Mouse (Mus musculus): ENCODE measurements at regions not wholly inside any gene's neighbourhood (a gene's known extent, or its start where the extent isn't known, plus 50 kb on each side); places are given as distances from the start of the nearest gene placed in this dataset.
A peak's percentile ranks its signal among the peaks of the same experiment; 100 is the strongest.

DNA sequence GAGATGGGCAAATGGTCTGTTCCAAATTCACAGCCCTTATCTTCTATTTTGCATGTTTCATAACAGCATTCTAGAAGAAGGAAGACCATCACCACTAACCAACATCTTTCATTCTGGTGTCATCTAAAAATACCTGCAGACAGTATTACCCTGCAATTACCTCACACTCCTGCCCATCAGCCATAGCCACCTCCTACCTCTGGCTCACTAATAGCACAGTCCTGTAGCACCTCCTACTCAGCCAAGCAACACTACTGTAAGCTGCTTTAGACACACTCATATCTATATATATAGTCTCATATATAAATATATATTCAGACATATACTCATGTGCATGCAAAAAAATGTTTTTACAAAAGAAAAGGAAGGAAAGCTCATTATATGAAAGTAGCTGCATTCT lies 468.2 kb upstream of the Kif18a start:
- H3K36me3 ChIP-seq (ENCODE audit: control insufficient read depth, insufficient read depth, low read length): no peaks in the 10 kb centered on the region
- no peaks in the 10 kb centered on the region for H3K27me3 ChIP-seq (ENCODE audit: control insufficient read depth, insufficient read depth, low read length)
- no peak for DNase-seq
- TF ChIP-seq CTCF (IDR thresholded peaks at IDR 0.05): no peak
- TF ChIP-seq POLR2A (IDR thresholded peaks at IDR 0.05; ENCODE audit: insufficient read depth, low read depth, low read length): no peak
- no peak for TF ChIP-seq EP300 (IDR thresholded peaks at IDR 0.05; ENCODE audit: insufficient read depth, low read depth, low read length)
- H3K27ac ChIP-seq: no peak overlapping the region
- no peak overlapping the region for H3K9ac ChIP-seq (ENCODE audit: low read depth, low read length)
- no peak overlapping the region for H3K4me3 ChIP-seq
- H3K79me2 ChIP-seq (replicated peaks; ENCODE audit: control insufficient read depth, insufficient read depth, low read length): no peaks in the 10 kb centered on the region
- H3K4me1 ChIP-seq (ENCODE audit: control insufficient read depth, insufficient read depth, low read length): no peaks in the 10 kb centered on the region
- intact Hi-C loops (cut with DNase I): no loop called here

DNA sequence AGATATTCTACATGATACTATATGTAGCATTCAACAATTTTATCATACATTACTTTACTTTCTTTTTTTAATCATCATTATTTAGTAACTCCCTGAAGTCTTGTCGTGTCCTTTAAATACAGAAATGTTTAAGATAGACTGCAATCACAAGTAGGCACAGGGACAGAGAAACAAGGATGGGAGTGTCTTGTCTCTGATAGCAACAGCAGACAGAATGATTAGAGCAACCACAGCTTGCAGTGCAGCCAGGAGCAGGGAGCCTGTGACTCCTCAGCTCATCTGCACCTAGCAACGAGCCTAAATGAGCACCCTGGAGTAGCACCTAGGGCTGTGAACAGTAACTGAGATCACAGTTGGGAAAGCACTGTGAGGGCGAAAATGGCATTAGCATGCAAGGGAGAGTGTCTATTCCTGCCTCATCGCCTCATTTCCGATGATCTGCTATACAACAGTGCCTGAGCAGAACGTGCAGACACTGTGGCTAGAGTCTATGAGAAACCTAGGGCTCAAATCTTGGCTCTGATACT lies 467.4 kb upstream of the Kif18a start:
- H3K9ac ChIP-seq (ENCODE audit: low read depth, low read length): no peak overlapping the region
- intact Hi-C loops (cut with DNase I): no loop called here
- no peak overlapping the region for H3K27ac ChIP-seq
- 51% methylated on average over 6 of the region's 6 CpGs for WGBS
- no peaks in the 10 kb centered on the region for H3K27me3 ChIP-seq (ENCODE audit: control insufficient read depth, insufficient read depth, low read length)
- H3K79me2 ChIP-seq (replicated peaks; ENCODE audit: control insufficient read depth, insufficient read depth, low read length): no peaks in the 10 kb centered on the region
- TF ChIP-seq EP300 (IDR thresholded peaks at IDR 0.05; ENCODE audit: insufficient read depth, low read depth, low read length) (no peak), POLR2A (IDR thresholded peaks at IDR 0.05; ENCODE audit: insufficient read depth, low read depth, low read length) (no peak), CTCF (IDR thresholded peaks at IDR 0.05) (no peak)
- no peak for DNase-seq
- H3K4me3 ChIP-seq: no peak overlapping the region
- H3K36me3 ChIP-seq (ENCODE audit: control insufficient read depth, insufficient read depth, low read length): no peaks in the 10 kb centered on the region
- H3K4me1 ChIP-seq (ENCODE audit: control insufficient read depth, insufficient read depth, low read length): no peaks in the 10 kb centered on the region

DNA sequence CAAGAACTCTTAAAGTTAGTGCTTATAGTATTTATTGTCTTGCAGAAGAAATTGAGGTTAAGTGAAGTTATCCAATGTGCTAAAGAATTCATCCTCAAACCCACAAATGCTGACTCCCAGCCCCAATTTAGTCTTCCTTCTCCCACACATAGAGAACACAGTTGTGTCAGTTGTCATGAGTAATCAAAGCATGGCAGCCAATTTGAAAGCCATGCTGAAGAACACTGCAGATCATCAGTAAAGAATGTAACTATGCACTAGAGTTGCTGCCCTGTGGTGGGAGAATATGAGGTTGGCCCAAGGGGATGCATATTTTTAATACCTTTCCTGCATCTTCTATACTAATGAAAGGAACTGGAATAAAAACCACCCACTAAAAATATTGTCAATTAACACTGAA lies 464.0 kb upstream of the Kif18a start:
- H3K36me3 ChIP-seq (ENCODE audit: control insufficient read depth, insufficient read depth, low read length): no peaks in the 10 kb centered on the region
- DNase-seq: no peak
- intact Hi-C loops (cut with DNase I): no loop called here
- TF ChIP-seq CTCF (IDR thresholded peaks at IDR 0.05) (no peak), EP300 (IDR thresholded peaks at IDR 0.05; ENCODE audit: insufficient read depth, low read depth, low read length) (no peak), POLR2A (IDR thresholded peaks at IDR 0.05; ENCODE audit: insufficient read depth, low read depth, low read length) (no peak)
- no peak overlapping the region for H3K9ac ChIP-seq (ENCODE audit: low read depth, low read length)
- H3K27me3 ChIP-seq (ENCODE audit: control insufficient read depth, insufficient read depth, low read length): no peaks in the 10 kb centered on the region
- no peaks in the 10 kb centered on the region for H3K4me1 ChIP-seq (ENCODE audit: control insufficient read depth, insufficient read depth, low read length)
- no peak overlapping the region for H3K27ac ChIP-seq
- H3K79me2 ChIP-seq (replicated peaks; ENCODE audit: control insufficient read depth, insufficient read depth, low read length): no peaks in the 10 kb centered on the region
- no peak overlapping the region for H3K4me3 ChIP-seq

DNA sequence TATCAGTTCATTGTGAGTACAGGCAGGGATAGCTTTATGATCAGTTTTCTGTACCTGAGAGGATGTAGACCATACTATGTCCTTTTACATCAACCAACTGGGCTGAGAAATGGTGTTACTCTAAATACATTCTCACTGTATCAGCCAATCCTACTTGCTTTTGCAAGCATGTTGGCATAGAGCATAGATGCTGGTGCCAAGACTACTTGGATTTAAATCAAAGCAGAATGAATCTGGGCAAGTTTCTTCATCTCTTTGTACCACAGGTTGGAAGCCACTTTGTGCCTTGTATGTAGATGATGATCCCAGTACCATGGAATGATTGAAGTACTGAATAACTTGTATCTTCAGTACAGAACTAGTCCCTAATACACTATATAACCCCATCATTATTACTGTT lies 456.5 kb upstream of the Kif18a start:
- no peaks in the 10 kb centered on the region for H3K36me3 ChIP-seq (ENCODE audit: control insufficient read depth, insufficient read depth, low read length)
- no peak overlapping the region for H3K27ac ChIP-seq
- no peaks in the 10 kb centered on the region for H3K27me3 ChIP-seq (ENCODE audit: control insufficient read depth, insufficient read depth, low read length)
- H3K79me2 ChIP-seq (replicated peaks; ENCODE audit: control insufficient read depth, insufficient read depth, low read length): no peaks in the 10 kb centered on the region
- H3K4me1 ChIP-seq (ENCODE audit: control insufficient read depth, insufficient read depth, low read length): no peaks in the 10 kb centered on the region
- no peak overlapping the region for H3K9ac ChIP-seq (ENCODE audit: low read depth, low read length)
- no peak overlapping the region for H3K4me3 ChIP-seq
- TF ChIP-seq CTCF (IDR thresholded peaks at IDR 0.05) (no peak), POLR2A (IDR thresholded peaks at IDR 0.05; ENCODE audit: insufficient read depth, low read depth, low read length) (no peak), EP300 (IDR thresholded peaks at IDR 0.05; ENCODE audit: insufficient read depth, low read depth, low read length) (no peak)
- intact Hi-C loops (cut with DNase I): no loop called here
- DNase-seq: no peak

DNA sequence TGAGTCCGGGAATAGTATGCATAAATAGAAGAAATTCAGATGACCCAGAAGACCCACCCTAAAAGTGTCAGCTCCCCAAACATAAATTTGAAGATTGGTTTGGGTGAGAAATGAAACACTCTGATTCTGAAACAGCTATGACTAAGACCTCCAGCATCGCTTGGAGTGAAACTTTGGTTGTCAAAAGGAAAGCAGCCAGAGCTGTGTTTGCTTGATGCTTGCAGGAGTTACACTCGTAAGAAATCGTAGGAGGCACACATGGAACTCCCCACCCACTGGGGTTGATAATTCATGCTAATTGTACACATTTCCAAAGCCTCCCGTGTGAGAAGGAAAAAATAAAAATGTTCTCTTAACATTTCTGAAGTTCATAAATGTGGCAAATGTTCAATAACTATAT lies 454.6 kb upstream of the Kif18a start:
- 53% methylated on average over 5 of the region's 5 CpGs for WGBS
- TF ChIP-seq EP300 (IDR thresholded peaks at IDR 0.05; ENCODE audit: insufficient read depth, low read depth, low read length) (no peak), POLR2A (IDR thresholded peaks at IDR 0.05; ENCODE audit: insufficient read depth, low read depth, low read length) (no peak), CTCF (IDR thresholded peaks at IDR 0.05) (no peak)

DNA sequence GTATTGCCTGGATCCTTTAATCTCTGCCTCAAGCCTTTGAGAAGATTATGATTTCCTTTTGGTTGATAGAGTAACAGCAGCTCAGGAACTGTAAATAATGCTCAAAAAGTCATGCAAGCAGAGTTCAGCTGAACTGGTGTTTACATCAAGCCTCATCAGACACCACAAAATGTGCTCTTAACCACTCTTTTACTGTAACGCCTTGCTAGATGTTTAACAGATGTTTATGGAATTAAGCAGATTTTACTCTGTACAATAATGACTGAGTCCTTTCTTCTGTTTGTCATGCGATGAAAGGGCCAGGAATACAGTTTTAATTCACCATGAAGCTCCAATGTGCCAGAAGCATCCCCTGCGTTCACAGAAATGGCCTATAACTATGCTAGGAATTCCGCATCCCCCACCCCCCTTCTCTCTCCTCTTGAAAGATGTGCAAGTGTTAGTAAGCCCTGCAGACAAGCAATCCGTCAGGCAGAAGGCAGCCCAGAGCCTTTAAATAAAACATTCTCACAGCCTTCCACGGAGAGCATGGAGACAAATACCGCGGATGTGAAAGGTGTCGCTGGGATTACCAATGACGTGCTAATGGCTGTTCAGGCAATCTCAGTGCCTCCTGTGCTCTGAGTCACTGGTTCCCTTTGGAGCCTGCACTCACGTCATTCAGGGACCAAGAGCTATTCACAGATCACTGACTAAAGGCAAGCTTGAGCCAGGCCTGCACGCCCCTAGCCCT lies 453.3 kb upstream of the Kif18a start:
- WGBS: 19% methylated on average over 12 of the region's 12 CpGs
- peak in 1 of 2 experiments; percentile 3 for DNase-seq

More for the DNA sequence above, 454.6 kb upstream of the Kif18a start:
- H3K4me3 ChIP-seq: no peak overlapping the region
- H3K27ac ChIP-seq: no peak overlapping the region
- H3K4me1 ChIP-seq (ENCODE audit: control insufficient read depth, insufficient read depth, low read length): no peaks in the 10 kb centered on the region
- no peaks in the 10 kb centered on the region for H3K27me3 ChIP-seq (ENCODE audit: control insufficient read depth, insufficient read depth, low read length)
- intact Hi-C loops (cut with DNase I): no loop called here
- no peak for DNase-seq
- no peaks in the 10 kb centered on the region for H3K36me3 ChIP-seq (ENCODE audit: control insufficient read depth, insufficient read depth, low read length)
- H3K9ac ChIP-seq (ENCODE audit: low read depth, low read length): no peak overlapping the region
- H3K79me2 ChIP-seq (replicated peaks; ENCODE audit: control insufficient read depth, insufficient read depth, low read length): no peaks in the 10 kb centered on the region

More for the DNA sequence above, 453.3 kb upstream of the Kif18a start:
- Histone ChIP-seq H3K27ac (no peak overlapping the region), H3K9ac (ENCODE audit: low read depth, low read length) (no peak overlapping the region), H3K36me3 (ENCODE audit: control insufficient read depth, insufficient read depth, low read length) (no peaks in the 10 kb centered on the region), H3K4me1 (ENCODE audit: control insufficient read depth, insufficient read depth, low read length) (no peaks in the 10 kb centered on the region), H3K79me2 (replicated peaks; ENCODE audit: control insufficient read depth, insufficient read depth, low read length) (no peaks in the 10 kb centered on the region), H3K27me3 (ENCODE audit: control insufficient read depth, insufficient read depth, low read length) (no peaks in the 10 kb centered on the region), H3K4me3 (no peak overlapping the region)
- intact Hi-C loops (cut with DNase I): no loop called here
- TF ChIP-seq POLR2A (IDR thresholded peaks at IDR 0.05; ENCODE audit: insufficient read depth, low read depth, low read length) (no peak), CTCF (IDR thresholded peaks at IDR 0.05) (no peak), EP300 (IDR thresholded peaks at IDR 0.05; ENCODE audit: insufficient read depth, low read depth, low read length) (no peak)

Data from heart, adult 2 months (tissue).